Mouse (Mus musculus) neural tube, embryonic 13.5 days (tissue): ENCODE results near the gene Tut4. TPM values are rescaled to one million over a fixed set of nuclear protein-coding genes. Genes with fewer than 3 reads are reported as not detected.

ENCODE experiments used
- ATAC-seq: fragments of 200-750 bp; cut with Nextera tagmentation; 2 replicates; pipeline ENCODE4 v1.8.0; 2017; ENCODE audit warnings: low read depth, mild to moderate bottlenecking, moderate TSS enrichment, moderate library complexity
- H3K27ac ChIP-seq: fragments of 300-500 bp; sonication (generic); replicated peaks from 2 replicates; pipeline ENCODE4 v1.5.1; 2015; ENCODE audit warnings: moderate library complexity, mild to moderate bottlenecking, inconsistent platforms
- H3K27me3 ChIP-seq: fragments of 300-500 bp; sonication (generic); 2 replicates; pipeline ENCODE4 v1.6.1; 2015; ENCODE audit warnings: mild to moderate bottlenecking, inconsistent platforms
- H3K36me3 ChIP-seq: fragments of 300-500 bp; sonication (generic); 2 replicates; pipeline ENCODE4 v1.6.1; 2015; ENCODE audit warnings: mild to moderate bottlenecking, inconsistent platforms
- H3K4me1 ChIP-seq: fragments of 300-500 bp; sonication (generic); replicated peaks from 2 replicates; pipeline ENCODE4 v1.6.1; 2015; ENCODE audit warnings: inconsistent platforms
- H3K4me2 ChIP-seq: fragments of 300-500 bp; sonication (generic); 2 replicates; pipeline ENCODE4 v1.6.1; 2015; ENCODE audit warnings: inconsistent platforms, mild to moderate bottlenecking, moderate library complexity
- H3K4me3 ChIP-seq: fragments of 300-500 bp; sonication (generic); 2 replicates; pipeline ENCODE4 v1.5.1; 2015; ENCODE audit warnings: mild to moderate bottlenecking, inconsistent platforms
- H3K9ac ChIP-seq: fragments of 300-500 bp; sonication (generic); 2 replicates; pipeline ENCODE4 v1.6.1; 2015; ENCODE audit warnings: moderate library complexity, mild to moderate bottlenecking, inconsistent platforms
- H3K9me3 ChIP-seq: fragments of 300-500 bp; sonication (generic); 2 replicates; pipeline ENCODE4 v1.6.1; 2016; ENCODE audit warnings: inconsistent platforms
- WGBS: fragments of 180-500 bp; shearing (Covaris S2); methylation state at CpG from one replicate; pipeline ENCODE4 v1.1.7; 2015; 5-methylcytosine and 5-hydroxymethylcytosine counted together
- polyA plus RNA-seq: library from polyadenylated mRNA; unstranded; fragments of >200 nt; fragmentation: Nextera tagmentation; extraction: Ambion mirVana; gene quantifications from 2 replicates; pipeline ENCODE4 v1.2.1, GENCODE M21; 2015

The Tut4 gene
- polyA plus RNA-seq, 1 experiment from 2014 or later = 69.7 TPM

DNA sequence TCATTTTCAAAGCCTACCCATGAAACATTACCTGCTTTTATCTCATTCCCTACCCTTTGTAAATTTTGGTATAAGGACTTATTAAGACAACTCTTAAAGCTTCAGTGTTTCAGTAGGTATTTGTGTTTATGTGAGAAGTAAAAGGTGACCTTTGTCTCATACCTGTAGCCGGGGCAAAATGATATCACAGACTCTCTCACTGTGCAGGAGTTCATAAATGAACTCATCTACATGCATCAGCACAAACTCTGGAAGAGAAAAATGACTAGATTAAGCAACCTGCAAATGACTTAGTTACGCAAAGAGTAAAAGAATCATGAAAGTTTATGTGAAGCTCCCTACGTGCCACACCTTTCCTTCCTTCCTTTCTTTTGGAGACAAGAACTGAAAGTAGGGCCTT lies 113.4 kb downstream of the Tut4 start:
- Histone ChIP-seq H3K4me1 (peaks cover 8% of the 10 kb centered on the region), H3K9ac (no peak overlapping the region), H3K9me3 (no peaks in the 10 kb centered on the region), H3K4me3 (no peak overlapping the region), H3K27ac (no peak overlapping the region), H3K36me3 (peaks cover 70% of the 10 kb centered on the region), H3K4me2 (no peak overlapping the region), H3K27me3 (no peaks in the 10 kb centered on the region)
- no peak for ATAC-seq
- 98% methylated on average over 3 of the region's 3 CpGs for WGBS

DNA sequence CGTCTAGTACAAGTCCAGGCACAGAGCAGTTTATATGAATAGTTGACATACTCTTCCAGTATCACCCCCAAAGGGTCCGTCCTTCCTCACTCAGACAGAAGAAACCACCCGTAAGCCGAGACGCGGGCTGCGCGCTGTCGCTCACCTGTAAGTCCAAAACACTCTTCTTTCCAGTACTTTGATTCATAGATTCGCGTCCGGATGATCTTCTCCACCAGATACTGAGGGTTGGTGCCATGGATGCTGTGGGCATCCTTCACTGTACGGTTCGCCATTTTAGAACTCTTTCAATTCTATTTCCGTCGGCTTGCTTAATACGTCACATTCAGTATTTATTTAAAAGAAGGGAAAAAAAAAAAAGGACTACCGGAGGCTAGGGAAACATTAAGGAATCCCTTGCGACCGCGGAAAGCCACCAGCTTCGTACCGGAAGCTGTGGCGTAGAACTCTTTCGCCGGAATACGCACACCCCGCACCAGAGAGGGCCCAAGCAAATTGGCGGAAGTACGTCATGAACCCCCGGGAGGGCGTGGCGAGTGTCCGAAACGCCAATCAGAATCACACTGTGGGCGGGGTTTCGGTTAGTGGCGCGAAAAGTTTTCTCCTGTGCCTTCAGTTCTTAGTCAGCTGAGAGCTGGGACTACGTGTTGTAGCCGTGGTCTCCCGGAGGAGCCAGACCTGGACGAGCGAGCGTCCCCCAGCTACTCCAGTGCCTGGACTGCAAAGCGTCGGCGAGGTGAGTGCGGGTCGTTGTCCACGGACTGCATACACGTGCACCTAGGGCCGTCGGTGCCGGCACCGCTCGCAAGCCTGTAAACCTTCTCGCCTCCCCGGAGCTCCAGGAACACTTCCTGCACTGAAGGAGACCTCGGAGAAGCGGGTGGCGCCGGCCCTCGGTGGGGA lies 119.9 kb downstream of the Tut4 start, which contains the start of the genes Prpf38a and Orc1:
Prpf38a (minus strand) TSS at position 497 of the 903 bp plus-strand sequence.
Orc1 (plus strand) TSS at position 584 of the 903 bp plus-strand sequence.
- Histone ChIP-seq H3K9me3 (no peaks in the 10 kb centered on the region), H3K4me3 (peak within 1 kb of the TSS; percentile 85), H3K9ac (peak within 1 kb of the TSS; percentile 79), H3K27ac (peak within 1 kb of the TSS; percentile 78), H3K27me3 (no peaks in the 10 kb centered on the region), H3K4me1 (peaks cover 30% of the 10 kb centered on the region), H3K36me3 (peaks cover 21% of the 10 kb centered on the region), H3K4me2 (peak within 1 kb of the TSS; percentile 95)
- under 1% methylated on average over 64 of the region's 64 CpGs for WGBS
- ATAC-seq = peak; percentile 99

DNA sequence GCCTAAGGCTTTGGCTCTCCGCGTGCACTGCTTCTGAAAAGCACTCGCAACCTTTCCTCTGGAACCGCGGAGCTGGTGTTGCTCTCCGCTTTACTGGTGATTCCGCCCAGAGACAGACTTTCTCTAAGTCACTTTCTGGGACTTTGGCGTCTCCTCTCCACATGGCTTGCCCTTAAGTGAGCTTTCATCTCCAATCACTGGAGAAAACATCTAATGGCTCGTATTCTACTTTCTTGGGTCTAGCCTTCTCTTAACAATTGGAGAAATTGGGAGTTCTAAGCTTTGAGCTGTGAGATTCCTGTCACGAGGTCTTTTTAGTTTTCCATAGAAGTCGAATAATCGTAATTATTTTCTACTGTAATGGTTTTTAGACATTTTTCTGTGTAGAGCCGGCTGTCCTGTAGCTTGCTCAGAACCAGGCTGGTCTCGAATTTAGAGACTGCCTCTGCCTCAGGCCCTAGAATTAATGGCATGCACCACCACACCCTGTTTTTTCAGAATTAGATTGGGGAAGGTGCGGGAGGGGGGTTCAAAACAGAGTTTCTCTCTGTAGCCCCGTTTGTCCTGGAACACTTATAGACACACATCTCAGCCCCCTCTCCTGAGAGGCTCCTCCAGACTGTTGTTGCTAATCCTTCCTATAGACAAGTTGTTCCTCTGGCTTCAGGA lies 120.7 kb downstream of the Tut4 start:
- ATAC-seq = no peak; the same call in 1 of the 2 replicates
- Histone ChIP-seq H3K4me3 (peak overlapping the region; percentile 85), H3K4me2 (peak overlapping the region; percentile 95), H3K4me1 (peaks cover 30% of the 10 kb centered on the region), H3K27ac (no peak overlapping the region), H3K9me3 (no peaks in the 10 kb centered on the region), H3K27me3 (no peaks in the 10 kb centered on the region), H3K36me3 (peaks cover 15% of the 10 kb centered on the region), H3K9ac (peak overlapping the region; percentile 64)
- under 1% methylated on average over 16 of the region's 16 CpGs for WGBS

DNA sequence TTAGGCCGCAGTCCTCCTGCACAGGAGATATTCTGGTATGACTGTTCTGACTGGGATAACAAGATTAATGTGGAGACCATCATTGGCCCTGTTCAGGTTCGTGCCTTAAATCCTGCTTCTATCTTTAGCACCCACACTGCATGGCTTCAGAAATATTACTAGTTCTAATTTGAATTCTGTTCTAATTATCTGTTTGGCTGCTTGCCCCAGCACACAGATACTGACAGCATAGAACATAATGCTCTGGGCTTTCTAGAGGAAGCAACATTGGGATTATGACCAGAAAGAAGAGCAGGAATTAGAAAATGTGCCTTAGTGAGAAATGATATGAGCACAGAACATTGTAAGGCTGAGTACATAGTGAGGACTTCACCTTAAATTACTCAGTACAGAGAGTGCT lies 134.2 kb downstream of the Tut4 start:
- no peak for ATAC-seq
- Histone ChIP-seq H3K4me1 (no peaks in the 10 kb centered on the region), H3K4me2 (no peak overlapping the region), H3K4me3 (no peak overlapping the region), H3K36me3 (no peaks in the 10 kb centered on the region), H3K9ac (no peak overlapping the region), H3K9me3 (no peaks in the 10 kb centered on the region), H3K27me3 (no peaks in the 10 kb centered on the region), H3K27ac (no peak overlapping the region)
- WGBS = 96% methylated on average over 2 of the region's 2 CpGs

DNA sequence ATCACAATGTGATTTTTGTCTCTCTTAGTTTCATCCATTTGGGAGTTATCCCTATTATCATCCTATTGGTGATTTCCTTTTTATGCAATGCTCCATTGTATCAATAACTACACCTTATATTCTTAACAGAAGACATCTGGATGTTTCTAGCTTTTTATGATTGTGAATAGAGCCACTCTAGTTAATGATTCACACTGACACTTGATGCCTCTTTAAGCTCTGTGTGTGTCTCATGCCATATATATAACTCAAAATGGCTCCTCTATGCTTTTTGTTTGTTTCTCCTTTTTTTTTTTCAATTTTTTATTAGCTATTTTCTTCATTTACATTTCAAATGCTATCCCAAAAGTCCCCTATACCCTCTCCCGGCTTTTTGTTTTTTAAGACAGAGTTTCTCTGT lies 136.6 kb downstream of the Tut4 start:
- Histone ChIP-seq H3K9me3 (no peaks in the 10 kb centered on the region), H3K36me3 (0 out of 2 replicates have a peak, but pooled peaks cover 4% of the 10 kb centered on the region), H3K4me3 (no peak overlapping the region), H3K4me1 (no peaks in the 10 kb centered on the region), H3K4me2 (no peak overlapping the region), H3K27me3 (no peaks in the 10 kb centered on the region), H3K9ac (no peak overlapping the region), H3K27ac (no peak overlapping the region)
- no peak for ATAC-seq
- 83% methylated on average over 1 of the region's 1 CpGs for WGBS

DNA sequence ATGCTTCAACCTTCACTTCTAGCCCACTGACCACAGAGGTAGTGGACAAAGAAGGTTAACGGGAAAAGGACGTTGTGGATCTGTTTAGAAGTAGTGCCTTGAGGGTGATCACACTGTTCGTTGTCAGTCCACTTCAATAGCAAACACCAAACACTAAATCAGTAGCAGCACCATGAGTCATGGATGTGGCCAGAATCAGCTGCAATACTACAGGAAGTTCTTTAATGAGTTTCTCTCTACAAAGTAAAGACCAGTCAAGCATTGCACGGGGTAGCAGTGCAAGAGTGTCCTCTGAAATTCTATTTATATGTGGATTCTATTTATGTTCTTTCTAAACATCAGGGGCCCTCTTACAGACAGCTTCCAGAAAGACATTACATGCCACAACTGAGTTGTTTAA lies 139.1 kb downstream of the Tut4 start:
- no peaks in the 10 kb centered on the region for H3K9me3 ChIP-seq
- no peak overlapping the region for H3K27ac ChIP-seq
- H3K36me3 ChIP-seq = peaks cover 7% of the 10 kb centered on the region; the same call in 1 of the 2 replicates
- ATAC-seq = no peak
- 96% methylated on average over 4 of the region's 4 CpGs for WGBS
- no peak overlapping the region for H3K9ac ChIP-seq
- no peak overlapping the region for H3K4me3 ChIP-seq
- no peaks in the 10 kb centered on the region for H3K27me3 ChIP-seq
- no peaks in the 10 kb centered on the region for H3K4me1 ChIP-seq
- H3K4me2 ChIP-seq = no peak overlapping the region

DNA sequence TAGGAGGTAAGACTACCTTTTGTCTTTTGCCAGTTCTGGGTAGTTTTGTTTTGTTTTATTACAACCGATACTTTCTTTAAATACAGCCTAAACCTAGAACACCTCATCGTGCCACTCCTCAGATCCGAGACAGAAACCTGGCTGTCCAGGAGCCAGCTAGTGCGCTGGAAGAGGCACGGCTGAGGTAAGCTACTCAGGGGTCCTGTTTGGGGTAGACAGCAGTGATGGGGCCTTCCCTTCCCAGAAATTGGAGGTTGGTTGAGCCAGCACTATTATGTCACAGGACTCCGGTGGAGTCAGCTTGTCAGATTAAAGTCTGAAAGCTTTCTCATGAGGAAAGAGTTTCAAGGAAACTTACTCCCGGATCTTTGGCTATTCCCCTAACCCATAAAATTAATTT lies 142.6 kb downstream of the Tut4 start:
- no peak for ATAC-seq
- no peak overlapping the region for H3K4me2 ChIP-seq
- H3K4me1 ChIP-seq = no peaks in the 10 kb centered on the region
- H3K9ac ChIP-seq = no peak overlapping the region
- no peaks in the 10 kb centered on the region for H3K9me3 ChIP-seq
- no peaks in the 10 kb centered on the region for H3K27me3 ChIP-seq
- no peak overlapping the region for H3K27ac ChIP-seq
- H3K36me3 ChIP-seq = peaks cover 25% of the 10 kb centered on the region
- H3K4me3 ChIP-seq = no peak overlapping the region
- 89% methylated on average over 7 of the region's 7 CpGs for WGBS

DNA sequence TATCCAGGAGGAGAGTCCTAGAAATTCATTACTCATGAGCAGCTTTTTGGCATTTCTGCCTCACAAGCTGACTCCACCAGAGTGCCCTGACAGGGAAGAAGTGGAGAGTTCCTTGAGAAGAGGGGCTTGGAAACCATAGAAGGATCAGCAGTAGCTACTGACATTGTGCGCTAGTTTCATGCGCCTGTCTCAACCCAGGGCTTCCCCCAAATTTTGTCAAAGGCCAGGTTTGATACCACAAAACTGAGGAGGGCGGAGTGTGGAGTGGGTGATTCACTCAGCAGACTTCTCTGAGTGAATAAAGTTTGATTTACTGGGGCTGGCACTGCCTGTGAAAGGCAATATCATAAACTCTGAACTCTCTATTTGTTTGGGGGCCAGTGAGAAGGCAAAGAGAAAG lies 149.4 kb downstream of the Tut4 start:
- ATAC-seq = no peak
- Histone ChIP-seq H3K4me3 (no peak overlapping the region), H3K27me3 (no peaks in the 10 kb centered on the region), H3K9me3 (no peaks in the 10 kb centered on the region), H3K4me2 (no peak overlapping the region), H3K9ac (no peak overlapping the region), H3K36me3 (peaks cover 15% of the 10 kb centered on the region; the same call in 1 of the 2 replicates), H3K4me1 (no peaks in the 10 kb centered on the region), H3K27ac (no peak overlapping the region)
- WGBS = 97% methylated on average over 3 of the region's 3 CpGs

Other genes starting within 250 kb of the Tut4 start
- not detected in 2 replicates for gene Zyg11a, start 241.4 kb upstream of the Tut4 start, polyA plus RNA-seq
- gene Zyg11b, start 158.3 kb upstream of the Tut4 start, polyA plus RNA-seq = 23.1 and 25.3 TPM in 2 replicates
- 43.2 and 46.8 TPM in 2 replicates for gene Coa7, start 131.3 kb upstream of the Tut4 start, polyA plus RNA-seq
- 4.0 and 4.1 TPM in 2 replicates for gene Shisal2a, start 76.1 kb upstream of the Tut4 start, polyA plus RNA-seq
- gene Gpx7, start 52.5 kb upstream of the Tut4 start, polyA plus RNA-seq = 36.5 and 40.7 TPM in 2 replicates
- gene Prpf38a, start 119.9 kb downstream of the Tut4 start, polyA plus RNA-seq = 87.6 and 94.6 TPM in 2 replicates
- 1.4 and 1.9 TPM in 2 replicates for gene Orc1, start 120.0 kb downstream of the Tut4 start, polyA plus RNA-seq
- gene Cc2d1b, start 160.5 kb downstream of the Tut4 start, polyA plus RNA-seq = 19.0 and 19.3 TPM in 2 replicates